Mouse (Mus musculus) B cell, adult 62 days (primary cell): Measurements from ENCODE around the gene Vmn1r225. TPM values are rescaled to one million over a fixed set of nuclear protein-coding genes. Genes with fewer than 3 reads are reported as not detected.

ENCODE experiments used
- total RNA-seq: library from RNA; stranded (reverse); gene quantifications from 4 replicates; pipeline ENCODE4 v1.2.4, GENCODE M21; 2023

Gene Vmn1r225
- not detected in 4 replicates for total RNA-seq

DNA sequence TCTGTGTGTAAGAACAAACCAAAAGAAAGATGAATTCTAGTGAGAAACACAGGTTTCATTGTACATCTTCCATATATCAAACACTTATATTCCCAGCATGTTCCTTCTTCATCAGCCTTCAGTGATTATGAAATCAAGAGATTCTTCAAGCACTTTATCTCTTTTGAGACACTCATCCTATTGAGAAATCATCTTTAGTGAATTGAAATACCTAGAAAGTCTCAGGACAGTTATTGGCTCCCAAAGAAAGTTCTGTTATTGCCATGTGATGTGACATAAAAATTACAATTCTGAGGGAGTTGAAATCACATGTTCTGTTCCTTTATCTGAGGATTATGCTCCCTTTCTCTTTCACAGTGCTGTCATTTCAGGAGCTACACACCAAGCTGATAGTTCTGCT, at the start of gene Vmn1r225:
Gene Vmn1r225 (plus strand): TSS at position 301 of the 400 bp plus-strand sequence.

GRCm38 (mm10) chr17:20481231-20481630, 16.7 kb upstream of the Vmn1r225 start, which contains the start of gene Vmn2r108:
TSS of gene Vmn2r108 (minus strand) at chr17:20481331.

Other genes starting within 250 kb of the Vmn1r225 start
- not detected in 4 replicates for gene Vmn2r106, start 212.6 kb upstream of the Vmn1r225 start, total RNA-seq
- gene Vmn2r107, start 152.9 kb upstream of the Vmn1r225 start, total RNA-seq = not detected in 4 replicates
- not detected in 4 replicates for gene Vmn1r224, start 84.0 kb upstream of the Vmn1r225 start, total RNA-seq
- 0.09 TPM in 2 of 4 replicates, not detected in the others for gene Vmn2r108, start 16.8 kb upstream of the Vmn1r225 start, total RNA-seq
- not detected in 4 replicates for gene Vmn2r109, start 66.6 kb downstream of the Vmn1r225 start, total RNA-seq
- not detected in 4 replicates for gene Vmn2r110, start 98.3 kb downstream of the Vmn1r225 start, total RNA-seq
- gene Fpr-rs3, start 126.7 kb downstream of the Vmn1r225 start, total RNA-seq = not detected in 4 replicates
- gene Vmn1r226, start 184.7 kb downstream of the Vmn1r225 start, total RNA-seq = not detected in 4 replicates
- not detected in 4 replicates for gene Vmn1r227, start 231.7 kb downstream of the Vmn1r225 start, total RNA-seq